Mouse (Mus musculus): ENCODE data around the gene Gm5089.

GRCm38 (mm10) chr14:122460226-122460625, 9.3 kb upstream of the Gm5089 start:
- TF ChIP-seq MAX (IDR thresholded peaks at IDR 0.05; ENCODE audit: low read length), result no peak
- TF ChIP-seq HCFC1 (IDR thresholded peaks at IDR 0.05; ENCODE audit: low read depth, low read length), result no peak
- no peak for TF ChIP-seq MAZ (IDR thresholded peaks at IDR 0.05; ENCODE audit: low read depth, low read length)
- TF ChIP-seq POLR2AphosphoS5 (IDR thresholded peaks at IDR 0.05; ENCODE audit: borderline replicate concordance, low read depth, low read length), result no peak
- no peak for TF ChIP-seq USF1 (IDR thresholded peaks at IDR 0.05; ENCODE audit: low read depth, low read length)
- no peak for TF ChIP-seq RAD21 (IDR thresholded peaks at IDR 0.05; ENCODE audit: low read depth, low read length)
- TF ChIP-seq TAL1 (IDR thresholded peaks at IDR 0.05; ENCODE audit: low read length), result no peak
- no peak for TF ChIP-seq EP300 (IDR thresholded peaks at IDR 0.05; ENCODE audit: low read depth in 1 of 2, low read length in 2 of 2)
